ENCODE assay signal across 8 mouse cellular contexts in genomic region chr2:131206778-131207177, GRCm38 (mm10). TPM values are rescaled to one million over a fixed set of nuclear protein-coding genes. Genes with fewer than 3 reads are reported as not detected.
DNase-seq lines count a peak whose midpoint lies in the region; ATAC-seq lines count a peak whose summit lies in the region.

Ap5s1 (plus strand) TSS chr2:131207078.

- WGBS in embryonic facial prominence, embryonic 10.5 days, result 78% methylated on average over 4 of the region's 4 CpGs
- 78% methylated on average over 4 of the region's 4 CpGs for WGBS in heart, embryonic 12.5 days
- WGBS in neural tube, embryonic 12.5 days, result 82% methylated on average over 4 of the region's 4 CpGs

- H3K4me1 ChIP-seq in embryonic facial prominence, embryonic 10.5 days, result peaks cover 22% of the 10 kb centered on the region
- peaks cover 29% of the 10 kb centered on the region for H3K4me1 ChIP-seq in heart, embryonic 12.5 days (replicated peaks)
- peaks cover 5% of the 10 kb centered on the region for H3K4me1 ChIP-seq in neural tube, embryonic 12.5 days

- H3K27me3 ChIP-seq in embryonic facial prominence, embryonic 10.5 days (replicated peaks; ENCODE audit: low read depth, poor library complexity, severe bottlenecking), result no peaks in the 10 kb centered on the region
- H3K27me3 ChIP-seq in heart, embryonic 12.5 days (replicated peaks), result 0 out of 2 replicates have a peak, but pooled peaks cover 3% of the 10 kb centered on the region
- H3K27me3 ChIP-seq in neural tube, embryonic 12.5 days (replicated peaks), result no peaks in the 10 kb centered on the region

- H3K27ac ChIP-seq in embryonic facial prominence, embryonic 10.5 days (replicated peaks), result no peak within 1 kb of the TSS
- H3K27ac ChIP-seq in heart, embryonic 12.5 days (ENCODE audit: poor library complexity, severe bottlenecking), result no peak within 1 kb of the TSS
- H3K27ac ChIP-seq in neural tube, embryonic 12.5 days, result no peak within 1 kb of the TSS

- H3K4me2 ChIP-seq in heart, embryonic 12.5 days, result no peak within 1 kb of the TSS
- H3K4me2 ChIP-seq in neural tube, embryonic 12.5 days (replicated peaks), result no peak within 1 kb of the TSS

- intact Hi-C loops in left cerebral cortex, postnatal 10 days (cut with DNase I), result no loop called here

- H3K9me3 ChIP-seq in embryonic facial prominence, embryonic 10.5 days, result no peaks in the 10 kb centered on the region
- H3K9me3 ChIP-seq in heart, embryonic 12.5 days (replicated peaks), result no peaks in the 10 kb centered on the region
- no peaks in the 10 kb centered on the region for H3K9me3 ChIP-seq in neural tube, embryonic 12.5 days

- ATAC-seq in heart, embryonic 12.5 days (ENCODE audit: insufficient number of reproducible peaks, low FRiP score), result no peak
- no peak for ATAC-seq in neural tube, embryonic 12.5 days (ENCODE audit: low FRiP score, low read depth)

- no peak for DNase-seq in left cerebral cortex, adult 18-20 months (ENCODE audit: low spot score in 2 of 2)
- no peak for DNase-seq in left cerebral cortex, adult 9 months (ENCODE audit: low spot score in 2 of 2)
- no peak for DNase-seq in embryonic facial prominence, embryonic 10.5 days (ENCODE audit: low spot score)
- DNase-seq in left cerebral cortex, postnatal 10 days (ENCODE audit: extremely low spot score in 1 of 2, low spot score in 2 of 2), result no peak
- no peak for DNase-seq in cerebellum, adult 11-12 months
- no peak for DNase-seq in embryo, embryonic 9.5 days (ENCODE audit: extremely low spot score)

- no peaks in the 10 kb centered on the region for H3K36me3 ChIP-seq in embryonic facial prominence, embryonic 10.5 days (replicated peaks)
- H3K36me3 ChIP-seq in heart, embryonic 12.5 days, result no peaks in the 10 kb centered on the region
- H3K36me3 ChIP-seq in neural tube, embryonic 12.5 days, result no peaks in the 10 kb centered on the region

- H3K9ac ChIP-seq in heart, embryonic 12.5 days, result no peak within 1 kb of the TSS
- H3K9ac ChIP-seq in neural tube, embryonic 12.5 days, result no peak within 1 kb of the TSS

- H3K4me3 ChIP-seq in embryonic facial prominence, embryonic 10.5 days, result no peak within 1 kb of the TSS
- H3K4me3 ChIP-seq in heart, embryonic 12.5 days, result no peak within 1 kb of the TSS
- no peak within 1 kb of the TSS for H3K4me3 ChIP-seq in neural tube, embryonic 12.5 days

RNA-seq across cellular contexts. Expression of gene Ap5s1, which starts in this region (rescaled TPM):
- 10 to 100 TPM; 23.1 to 25.1 TPM for total RNA-seq in left cerebral cortex, adult 18-20 months (2021)
- polyA plus RNA-seq in embryonic facial prominence, embryonic 10.5 days (2016; fragmentation: Nextera tagmentation; extraction: Ambion mirVana), result 23.3 and 25.3 TPM in 2 replicates
- polyA plus RNA-seq in heart, embryonic 12.5 days (2016; fragmentation: Nextera tagmentation; extraction: Ambion mirVana), result 30.1 and 32.0 TPM in 2 replicates
- 10 to 100 TPM; 21.2 to 23.6 TPM for total RNA-seq in left cerebral cortex, postnatal 10 days (2021)
- polyA plus RNA-seq in neural tube, embryonic 12.5 days (2016; fragmentation: Nextera tagmentation; extraction: Ambion mirVana), result 30.7 and 36.3 TPM in 2 replicates
